Mouse (Mus musculus) embryonic facial prominence, embryonic 15.5 days (tissue): ENCODE measurements around the gene Actn1. TPM values are rescaled to one million over a fixed set of nuclear protein-coding genes. Genes with fewer than 3 reads are reported as not detected.

ENCODE experiments used
- ATAC-seq: fragments of 200-750 bp; cut with Nextera tagmentation; 2 replicates; pipeline ENCODE4 v1.8.0; 2017; ENCODE audit warnings: low read depth, moderate TSS enrichment; ENCODE audit not compliant: insufficient number of reproducible peaks, low FRiP score, low TSS enrichment
- H3K27ac ChIP-seq: fragments of 300-500 bp; sonication (generic); replicated peaks from 2 replicates; pipeline ENCODE4 v1.5.1; 2015; ENCODE audit warnings: mild to moderate bottlenecking, inconsistent platforms
- H3K27me3 ChIP-seq: fragments of 300-500 bp; sonication (generic); 2 replicates; pipeline ENCODE4 v1.6.1; 2015; ENCODE audit warnings: inconsistent platforms
- H3K36me3 ChIP-seq: fragments of 300-500 bp; sonication (generic); 2 replicates; pipeline ENCODE4 v1.6.1; 2015; ENCODE audit warnings: mild to moderate bottlenecking, inconsistent platforms
- H3K4me1 ChIP-seq: fragments of 300-500 bp; sonication (generic); 2 replicates; pipeline ENCODE4 v1.6.1; 2015; ENCODE audit warnings: inconsistent platforms
- H3K4me2 ChIP-seq: fragments of 300-500 bp; sonication (generic); replicated peaks from 2 replicates; pipeline ENCODE4 v1.6.1; 2015; ENCODE audit warnings: mild to moderate bottlenecking, inconsistent platforms
- H3K4me3 ChIP-seq: fragments of 300-500 bp; sonication (generic); replicated peaks from 2 replicates; pipeline ENCODE4 v1.5.1; 2015; ENCODE audit warnings: mild to moderate bottlenecking, inconsistent platforms
- H3K9ac ChIP-seq: fragments of 300-500 bp; sonication (generic); 2 replicates; pipeline ENCODE4 v1.6.1; 2015; ENCODE audit warnings: inconsistent platforms
- H3K9me3 ChIP-seq: fragments of 300-500 bp; sonication (generic); replicated peaks from 2 replicates; pipeline ENCODE4 v1.6.1; 2016; ENCODE audit warnings: inconsistent platforms
- WGBS: fragments of 180-500 bp; shearing (Covaris S2); methylation state at CpG from one replicate; pipeline ENCODE4 v1.1.7; 2015; 5-methylcytosine and 5-hydroxymethylcytosine counted together
- polyA plus RNA-seq: library from polyadenylated mRNA; unstranded; fragments of >200 nt; fragmentation: Nextera tagmentation; extraction: Ambion mirVana; gene quantifications from 2 replicates; pipeline ENCODE4 v1.2.1, GENCODE M21; 2015

Actn1 gene
- polyA plus RNA-seq, 1 experiment from 2014 or later: 35.6 TPM

GRCm38 (mm10) chr12:80181831-80182230 lies 78.3 kb downstream of the Actn1 start:
- Histone ChIP-seq H3K27me3 (no peaks in the 10 kb centered on the region), H3K4me2 (no peak overlapping the region), H3K4me1 (no peaks in the 10 kb centered on the region), H3K4me3 (no peak overlapping the region), H3K9ac (no peak overlapping the region), H3K27ac (no peak overlapping the region), H3K36me3 (peaks cover 74% of the 10 kb centered on the region), H3K9me3 (no peaks in the 10 kb centered on the region)
- 87% methylated on average over 2 of the region's 2 CpGs for WGBS
- ATAC-seq: no peak

GRCm38 (mm10) chr12:80178035-80178434 lies 82.1 kb downstream of the Actn1 start:
- Histone ChIP-seq H3K36me3 (peaks cover 76% of the 10 kb centered on the region), H3K4me3 (no peak overlapping the region), H3K9ac (no peak overlapping the region), H3K4me1 (no peaks in the 10 kb centered on the region), H3K4me2 (no peak overlapping the region), H3K9me3 (no peaks in the 10 kb centered on the region), H3K27me3 (no peaks in the 10 kb centered on the region), H3K27ac (no peak overlapping the region)
- 89% methylated on average over 10 of the region's 10 CpGs for WGBS
- ATAC-seq: no peak

- Histone ChIP-seq H3K27me3 (no peaks in the 10 kb centered on the region), H3K27ac (no peak overlapping the region), H3K9ac (no peak overlapping the region), H3K36me3 (peaks cover 61% of the 10 kb centered on the region), H3K4me2 (peak overlapping the region; percentile 34), H3K4me1 (0 out of 2 replicates have a peak, but pooled peaks cover 4% of the 10 kb centered on the region), H3K4me3 (peak overlapping the region; percentile 65), H3K9me3 (no peaks in the 10 kb centered on the region)
- ATAC-seq: no peak
- 63% methylated on average over 12 of the region's 12 CpGs for WGBS
These were observed 91.4 kb downstream of the Actn1 start for GRCm38 (mm10) chr12:80168736-80169135.

GRCm38 (mm10) chr12:80168178-80168686 lies 91.9 kb downstream of the Actn1 start:
- Histone ChIP-seq H3K4me3 (peak overlapping the region; percentile 65), H3K4me1 (0 out of 2 replicates have a peak, but pooled peaks cover 4% of the 10 kb centered on the region), H3K9ac (peak overlapping the region; percentile 31; the same call in 1 of the 2 replicates), H3K9me3 (no peaks in the 10 kb centered on the region), H3K4me2 (peak overlapping the region; percentile 34), H3K27ac (peak overlapping the region; percentile 87), H3K36me3 (peaks cover 56% of the 10 kb centered on the region), H3K27me3 (no peaks in the 10 kb centered on the region)
- peak; percentile 75 for ATAC-seq
- WGBS: 14% methylated on average over 35 of the region's 35 CpGs

- H3K27me3 ChIP-seq: no peaks in the 10 kb centered on the region
- peaks cover 47% of the 10 kb centered on the region for H3K36me3 ChIP-seq
- H3K4me3 ChIP-seq: no peak overlapping the region
- H3K4me2 ChIP-seq: no peak overlapping the region
- 83% methylated on average over 3 of the region's 3 CpGs for WGBS
- H3K27ac ChIP-seq: 0 out of 2 replicates have a peak overlapping the region, but pooled peaks have one; percentile 11
- no peaks in the 10 kb centered on the region for H3K9me3 ChIP-seq
- 0 out of 2 replicates have a peak, but pooled peaks cover 4% of the 10 kb centered on the region for H3K4me1 ChIP-seq
- ATAC-seq: no peak
- H3K9ac ChIP-seq: no peak overlapping the region
These were observed 92.8 kb downstream of the Actn1 start for GRCm38 (mm10) chr12:80167321-80167720.

- Histone ChIP-seq H3K9ac (no peak overlapping the region), H3K4me1 (0 out of 2 replicates have a peak, but pooled peaks cover 4% of the 10 kb centered on the region), H3K27me3 (no peaks in the 10 kb centered on the region), H3K27ac (no peak overlapping the region), H3K9me3 (no peaks in the 10 kb centered on the region), H3K4me3 (no peak overlapping the region), H3K4me2 (no peak overlapping the region), H3K36me3 (peaks cover 40% of the 10 kb centered on the region)
- 63% methylated on average over 4 of the region's 4 CpGs for WGBS
- no peak for ATAC-seq
These were observed 93.5 kb downstream of the Actn1 start for GRCm38 (mm10) chr12:80166651-80167050.

GRCm38 (mm10) chr12:80164526-80164925 lies 95.6 kb downstream of the Actn1 start:
- no peaks in the 10 kb centered on the region for H3K9me3 ChIP-seq
- peaks cover 19% of the 10 kb centered on the region for H3K36me3 ChIP-seq
- no peak overlapping the region for H3K4me3 ChIP-seq
- H3K9ac ChIP-seq: no peak overlapping the region
- H3K27ac ChIP-seq: no peak overlapping the region
- no peak for ATAC-seq
- H3K4me2 ChIP-seq: no peak overlapping the region
- 0 out of 2 replicates have a peak, but pooled peaks cover 4% of the 10 kb centered on the region for H3K4me1 ChIP-seq
- 94% methylated on average over 8 of the region's 8 CpGs for WGBS
- H3K27me3 ChIP-seq: no peaks in the 10 kb centered on the region

- Histone ChIP-seq H3K9me3 (no peaks in the 10 kb centered on the region), H3K36me3 (peaks cover 14% of the 10 kb centered on the region), H3K9ac (no peak overlapping the region), H3K4me3 (no peak overlapping the region), H3K27ac (no peak overlapping the region), H3K4me1 (no peaks in the 10 kb centered on the region), H3K4me2 (no peak overlapping the region), H3K27me3 (no peaks in the 10 kb centered on the region)
- ATAC-seq: no peak
- 76% methylated on average over 3 of the region's 3 CpGs for WGBS
These were observed 97.7 kb downstream of the Actn1 start for GRCm38 (mm10) chr12:80162448-80162847.

- Histone ChIP-seq H3K4me2 (no peak overlapping the region; the same call in 1 of the 2 replicates), H3K4me1 (no peaks in the 10 kb centered on the region), H3K27me3 (no peaks in the 10 kb centered on the region), H3K9me3 (no peaks in the 10 kb centered on the region), H3K4me3 (no peak overlapping the region), H3K9ac (no peak overlapping the region), H3K36me3 (no peaks in the 10 kb centered on the region), H3K27ac (no peak overlapping the region)
- 5% methylated on average over 5 of the region's 5 CpGs for WGBS
- no peak for ATAC-seq
These were observed 102.5 kb downstream of the Actn1 start for GRCm38 (mm10) chr12:80157675-80158074.

- no peaks in the 10 kb centered on the region for H3K9me3 ChIP-seq
- H3K9ac ChIP-seq: no peak overlapping the region
- H3K4me3 ChIP-seq: no peak overlapping the region
- no peak overlapping the region for H3K27ac ChIP-seq
- 36% methylated on average over 10 of the region's 10 CpGs for WGBS
- H3K4me1 ChIP-seq: 0 out of 2 replicates have a peak, but pooled peaks cover 4% of the 10 kb centered on the region
- H3K36me3 ChIP-seq: no peaks in the 10 kb centered on the region
- no peak overlapping the region for H3K4me2 ChIP-seq
- H3K27me3 ChIP-seq: no peaks in the 10 kb centered on the region
- no peak for ATAC-seq
These were observed 106.4 kb downstream of the Actn1 start for GRCm38 (mm10) chr12:80153687-80154326.

GRCm38 (mm10) chr12:80153078-80153477 lies 107.1 kb downstream of the Actn1 start:
- H3K9ac ChIP-seq: no peak overlapping the region
- no peak overlapping the region for H3K4me2 ChIP-seq
- no peaks in the 10 kb centered on the region for H3K9me3 ChIP-seq
- no peak overlapping the region for H3K27ac ChIP-seq
- 77% methylated on average over 6 of the region's 6 CpGs for WGBS
- 0 out of 2 replicates have a peak, but pooled peaks cover 4% of the 10 kb centered on the region for H3K4me1 ChIP-seq
- H3K36me3 ChIP-seq: no peaks in the 10 kb centered on the region
- H3K4me3 ChIP-seq: no peak overlapping the region
- no peak for ATAC-seq
- H3K27me3 ChIP-seq: no peaks in the 10 kb centered on the region
